Mouse (Mus musculus) cerebellum, adult 9-11 months (tissue): ENCODE measurements around the gene Itm2a.

ENCODE experiments used
- DNase-seq: peaks from one replicate; pipeline ENCODE4 v3.0.0; 2022

Gene Itm2a

DNA sequence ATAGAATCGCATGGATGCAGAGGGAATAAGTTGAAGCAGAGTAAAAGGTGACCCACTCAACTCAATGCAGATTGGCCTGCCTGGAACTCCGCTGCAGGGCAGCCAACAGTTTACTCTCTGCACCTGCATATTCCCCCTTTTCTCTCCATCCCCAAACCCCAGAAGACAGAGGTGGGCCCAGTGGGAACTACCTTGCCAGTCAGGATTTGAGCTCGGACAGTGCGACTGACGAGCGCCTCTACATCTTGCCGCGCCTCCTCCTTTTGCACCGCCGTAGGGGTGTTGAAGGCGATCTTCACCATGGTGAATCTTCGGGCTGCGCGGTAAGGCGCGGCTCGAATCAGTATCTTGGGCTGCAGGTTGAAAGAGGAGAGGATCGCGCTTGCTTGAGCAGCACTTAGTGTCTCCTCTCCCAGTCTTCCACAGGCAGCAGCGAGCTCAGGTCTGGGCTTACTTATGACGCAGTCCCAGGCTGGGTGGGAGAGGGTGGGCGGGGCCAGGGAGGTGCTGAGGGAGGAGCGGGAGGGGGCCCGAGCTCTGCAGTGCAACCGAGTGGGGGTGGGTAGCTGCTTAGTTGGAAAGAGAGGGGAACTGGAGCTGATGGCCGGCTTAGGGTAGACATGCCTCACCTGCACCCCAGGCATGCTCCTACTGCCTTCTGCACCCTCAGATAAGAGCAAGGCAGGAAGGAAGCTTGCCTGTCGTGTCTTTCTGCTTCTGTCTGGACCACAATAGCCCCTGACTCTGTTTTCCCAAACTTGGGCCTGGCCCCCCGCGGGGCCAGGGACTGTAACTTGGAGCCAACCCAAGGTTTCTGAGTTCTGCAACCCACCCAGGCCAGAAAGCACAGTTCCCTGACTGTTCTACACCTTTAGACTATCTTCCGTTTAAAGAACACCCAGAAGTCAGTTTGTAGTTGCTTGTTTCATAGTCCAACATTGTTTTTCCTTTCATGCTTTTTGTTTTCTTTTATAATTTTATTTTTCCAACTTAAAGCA, at the start of gene Itm2a:
TSS of gene Itm2a (minus strand) at position 462 of the 998 bp plus-strand sequence.
- DNase-seq: no peak

DNA sequence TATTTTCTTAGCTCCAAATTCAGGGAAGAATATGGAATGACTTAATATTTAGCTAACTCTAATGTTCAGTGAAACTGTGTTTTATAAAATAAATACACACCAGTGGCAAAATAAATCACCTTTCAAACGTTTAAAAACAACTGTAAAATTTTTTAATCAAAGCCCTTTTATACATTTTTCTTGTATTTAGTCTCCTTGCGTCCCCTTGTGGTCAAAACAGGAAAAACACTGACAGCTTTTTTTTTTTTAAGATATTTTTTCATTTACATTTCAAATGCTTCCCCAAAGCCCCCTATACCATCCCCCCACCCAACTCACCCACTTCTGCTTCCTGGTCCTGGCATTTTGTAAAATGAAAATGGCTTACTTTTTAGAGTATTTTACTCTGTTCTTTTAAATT, 32.7 kb upstream of the Itm2a start:
- no peak for DNase-seq

DNA sequence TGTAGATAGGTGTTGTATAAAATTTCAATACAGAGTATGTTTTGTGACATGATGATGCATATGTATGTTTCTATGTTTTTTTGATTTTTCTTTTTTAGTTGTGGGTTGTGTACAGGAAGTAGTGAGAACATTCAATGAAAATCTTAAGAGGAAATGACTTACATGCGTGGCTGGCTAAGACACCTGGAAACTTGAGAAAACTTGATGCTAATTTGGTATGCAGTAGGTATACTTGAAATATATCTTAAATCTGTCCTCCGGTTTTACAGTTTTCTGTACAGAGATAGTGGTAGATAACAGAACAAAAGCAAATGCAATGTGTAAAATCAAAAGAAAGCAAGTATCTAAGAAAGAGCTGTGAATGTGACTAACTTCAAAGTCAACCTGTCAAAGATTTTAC, 18.1 kb upstream of the Itm2a start:
- no peak for DNase-seq

DNA sequence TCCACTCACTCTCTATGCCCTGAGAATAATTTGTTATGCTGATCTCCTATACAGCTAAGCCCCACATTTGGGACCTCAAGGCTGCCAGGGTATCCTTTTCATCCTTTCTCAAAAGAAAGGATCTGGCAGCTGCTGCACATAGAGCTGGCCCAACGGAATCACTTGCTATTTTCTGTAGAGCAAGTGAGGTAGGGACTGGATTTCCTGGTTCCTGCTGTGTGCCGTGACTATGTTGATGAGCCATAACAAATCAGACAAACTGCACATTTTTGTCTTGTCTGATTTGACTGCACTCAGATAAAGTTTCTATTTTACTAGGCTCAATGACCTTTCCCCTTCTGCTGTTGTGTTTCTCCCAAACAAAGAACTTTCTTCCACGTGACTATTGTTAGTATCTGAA, 14.2 kb upstream of the Itm2a start:
- DNase-seq: no peak

DNA sequence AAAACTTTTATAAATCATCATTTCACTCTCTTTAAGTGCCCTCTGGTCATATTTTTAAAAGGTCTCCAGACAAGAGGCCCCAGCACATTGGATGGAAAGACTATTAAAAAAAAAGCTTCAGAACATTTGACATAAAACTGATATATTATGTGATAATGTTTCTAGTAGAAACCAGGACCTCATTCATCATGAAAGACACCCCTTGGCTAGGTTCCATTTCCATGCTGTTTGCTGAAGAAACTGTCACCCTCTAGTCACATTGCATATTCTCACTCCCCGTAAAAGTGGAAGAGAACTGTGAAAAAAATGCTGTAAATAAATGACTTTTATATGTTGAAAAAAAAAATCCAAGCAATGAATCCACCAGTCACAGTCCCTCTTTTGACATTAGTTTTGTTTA, 12.8 kb upstream of the Itm2a start:
- no peak for DNase-seq

DNA sequence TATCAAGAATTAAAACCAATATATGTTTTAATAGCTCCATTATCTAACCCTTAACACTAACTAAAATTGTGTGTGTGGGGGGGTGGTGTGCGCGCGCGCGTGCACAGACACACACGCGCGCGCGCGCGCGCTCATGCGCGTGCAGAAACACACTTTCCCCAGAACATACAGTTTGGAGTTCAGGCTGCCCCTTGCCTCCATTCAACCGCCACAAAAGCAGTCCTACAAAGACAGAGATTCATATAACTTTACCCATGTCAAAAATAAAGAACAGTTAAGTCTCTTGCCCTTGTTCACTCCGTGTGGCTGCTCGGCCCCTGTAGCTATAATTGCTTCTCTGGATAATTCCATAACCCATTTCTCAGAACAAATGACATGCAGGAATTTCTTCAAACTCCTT, 695 bp downstream of the Itm2a start:
- DNase-seq: no peak

DNA sequence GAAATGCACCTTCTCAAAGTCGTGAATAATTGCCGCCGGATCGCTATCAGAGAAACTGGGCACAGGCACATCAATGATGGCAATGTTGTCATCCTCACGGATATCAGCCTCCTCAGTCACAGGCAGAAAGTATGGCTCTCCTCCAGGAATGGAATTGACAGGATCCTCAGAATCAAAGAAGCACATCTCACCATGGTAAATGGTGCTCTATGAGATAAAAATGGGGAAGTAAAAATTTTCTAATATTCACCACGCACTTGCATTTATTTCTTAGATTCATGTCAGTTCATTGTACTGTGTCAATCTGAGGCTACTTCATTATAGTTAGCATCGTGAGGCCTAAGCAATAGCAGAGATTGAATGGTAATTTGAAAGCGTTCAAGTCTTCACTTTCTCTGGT, 4.1 kb downstream of the Itm2a start:
- DNase-seq: no peak

DNA sequence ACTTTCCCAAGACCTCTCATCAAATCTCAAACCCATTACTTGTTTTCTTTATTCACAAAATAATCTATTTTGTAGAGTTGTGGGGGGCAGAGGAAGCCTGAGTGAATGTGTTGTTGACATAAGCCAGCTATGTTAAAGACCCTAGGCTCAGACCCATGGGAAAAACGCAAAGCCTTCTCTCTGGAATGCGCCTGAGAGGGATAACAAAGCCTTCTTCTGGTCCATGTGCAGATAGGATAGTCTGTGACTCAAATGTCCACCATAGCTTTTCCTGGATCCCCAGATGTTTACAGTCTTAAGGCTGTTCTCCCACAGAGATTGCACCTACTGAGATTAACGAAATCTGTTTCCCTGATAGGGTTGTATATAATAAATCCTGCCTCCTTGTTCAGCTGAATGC, 9.9 kb downstream of the Itm2a start:
- DNase-seq: no peak

DNA sequence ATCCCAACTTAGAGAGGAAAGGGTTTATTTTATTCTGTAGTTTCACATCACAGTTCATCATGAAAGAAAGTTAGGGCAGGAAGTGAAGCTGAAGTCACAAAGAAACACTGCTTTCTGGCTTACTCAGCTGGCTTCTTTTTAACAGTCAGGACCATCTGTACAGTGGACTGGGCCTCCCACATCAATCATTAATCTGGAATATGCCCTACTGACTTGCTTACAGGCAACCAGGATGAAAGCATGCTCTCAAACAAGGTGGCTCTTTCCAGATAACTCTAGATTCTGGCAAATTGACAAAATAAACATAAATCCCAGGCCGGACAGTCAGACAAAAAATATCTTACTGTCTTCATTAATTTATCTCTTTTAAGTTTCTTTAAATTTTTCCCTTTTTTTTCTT, 27.8 kb downstream of the Itm2a start:
- no peak for DNase-seq
